Mouse (Mus musculus) urinary bladder, postnatal 25 days (tissue): ENCODE data around the gene Srsf2.

ENCODE experiments used
- DNase-seq: peaks from one replicate; pipeline ENCODE4 v3.0.0; 2022; ENCODE audit warnings: low spot score

Srsf2 gene

DNA sequence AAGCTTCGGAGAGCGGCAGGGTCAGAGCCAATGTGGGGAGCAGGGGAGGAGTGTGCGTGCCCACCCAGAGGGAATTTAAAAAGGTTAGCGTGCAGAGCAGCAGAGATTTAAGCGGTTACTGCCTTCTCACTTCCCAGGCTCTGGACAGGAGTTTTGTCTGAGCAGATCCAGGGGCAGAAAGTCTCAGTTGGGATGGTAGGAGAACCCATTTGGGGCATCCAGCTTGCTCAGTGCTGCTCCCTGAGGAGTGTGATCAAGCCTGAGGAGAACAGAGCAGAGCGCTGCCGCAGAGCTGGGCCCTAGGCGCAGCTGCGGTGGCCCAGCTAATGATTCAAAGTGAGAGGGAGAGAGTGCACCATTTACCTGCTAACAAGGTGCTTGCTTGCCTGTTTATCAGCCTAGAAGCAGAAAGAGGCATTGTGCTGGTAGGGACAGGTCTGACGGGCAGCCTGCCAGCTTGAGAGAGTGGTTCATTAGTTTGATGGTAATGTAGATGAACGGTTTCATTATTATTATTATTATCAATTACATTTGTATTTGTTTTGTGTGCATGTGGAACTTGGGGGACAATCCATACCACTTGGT lies 44.0 kb downstream of the Srsf2 start:
- no peak for DNase-seq

DNA sequence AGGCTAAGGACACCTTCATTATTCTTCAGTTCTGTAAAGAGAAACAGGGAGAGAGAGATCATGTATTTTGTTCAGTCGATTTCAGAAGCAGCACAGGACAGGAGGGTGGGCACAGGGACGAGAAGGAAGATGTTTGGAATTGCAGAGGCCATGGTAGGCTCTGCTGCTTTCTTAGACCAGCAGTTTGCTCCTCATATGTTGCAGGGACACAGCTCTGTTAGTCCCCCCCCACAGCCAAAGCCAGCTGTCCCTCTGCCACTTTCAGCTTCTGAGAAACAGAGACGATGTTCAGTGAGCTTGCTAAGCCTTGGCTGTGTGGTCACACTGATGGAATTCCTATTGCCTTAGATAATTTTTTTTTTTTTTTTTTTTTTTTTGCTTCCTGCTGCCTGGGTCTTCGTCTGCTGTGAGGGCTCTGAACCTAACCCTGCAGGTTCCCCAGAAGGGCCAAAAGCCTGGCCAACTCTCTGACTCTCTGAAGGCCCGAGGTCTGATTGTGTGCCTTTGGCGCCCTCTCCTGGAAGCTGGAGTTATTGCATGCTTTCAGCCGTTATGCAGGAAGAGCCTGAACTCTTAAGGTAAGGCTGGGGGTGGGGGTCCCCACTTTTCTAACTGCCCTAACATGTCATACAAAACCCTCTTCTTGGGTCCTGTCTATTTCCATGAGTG lies 44.8 kb downstream of the Srsf2 start:
- DNase-seq: peak; percentile 82

GRCm38 (mm10) chr11:116807526-116807925 lies 45.4 kb downstream of the Srsf2 start:
- DNase-seq: no peak

DNA sequence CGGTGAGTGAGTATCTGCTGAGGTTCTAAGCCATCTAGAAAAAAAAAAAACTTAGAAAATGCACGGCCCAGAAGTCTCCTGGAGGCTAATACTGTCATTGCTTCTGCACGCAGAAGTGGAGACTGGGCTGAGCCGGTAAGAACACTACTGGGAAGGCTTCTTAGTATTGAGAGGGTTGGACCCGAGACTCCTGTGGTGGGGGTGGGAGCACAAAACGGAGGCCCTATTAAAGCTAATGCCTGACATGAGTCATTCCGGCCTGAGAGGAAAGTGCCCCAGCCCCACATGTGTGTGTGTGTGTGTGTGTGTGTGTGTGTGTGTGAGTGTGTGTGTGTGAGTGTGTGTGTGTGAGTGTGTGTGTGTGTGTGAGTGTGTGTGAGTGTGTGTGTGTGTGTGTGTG lies 45.8 kb downstream of the Srsf2 start:
- no peak for DNase-seq

DNA sequence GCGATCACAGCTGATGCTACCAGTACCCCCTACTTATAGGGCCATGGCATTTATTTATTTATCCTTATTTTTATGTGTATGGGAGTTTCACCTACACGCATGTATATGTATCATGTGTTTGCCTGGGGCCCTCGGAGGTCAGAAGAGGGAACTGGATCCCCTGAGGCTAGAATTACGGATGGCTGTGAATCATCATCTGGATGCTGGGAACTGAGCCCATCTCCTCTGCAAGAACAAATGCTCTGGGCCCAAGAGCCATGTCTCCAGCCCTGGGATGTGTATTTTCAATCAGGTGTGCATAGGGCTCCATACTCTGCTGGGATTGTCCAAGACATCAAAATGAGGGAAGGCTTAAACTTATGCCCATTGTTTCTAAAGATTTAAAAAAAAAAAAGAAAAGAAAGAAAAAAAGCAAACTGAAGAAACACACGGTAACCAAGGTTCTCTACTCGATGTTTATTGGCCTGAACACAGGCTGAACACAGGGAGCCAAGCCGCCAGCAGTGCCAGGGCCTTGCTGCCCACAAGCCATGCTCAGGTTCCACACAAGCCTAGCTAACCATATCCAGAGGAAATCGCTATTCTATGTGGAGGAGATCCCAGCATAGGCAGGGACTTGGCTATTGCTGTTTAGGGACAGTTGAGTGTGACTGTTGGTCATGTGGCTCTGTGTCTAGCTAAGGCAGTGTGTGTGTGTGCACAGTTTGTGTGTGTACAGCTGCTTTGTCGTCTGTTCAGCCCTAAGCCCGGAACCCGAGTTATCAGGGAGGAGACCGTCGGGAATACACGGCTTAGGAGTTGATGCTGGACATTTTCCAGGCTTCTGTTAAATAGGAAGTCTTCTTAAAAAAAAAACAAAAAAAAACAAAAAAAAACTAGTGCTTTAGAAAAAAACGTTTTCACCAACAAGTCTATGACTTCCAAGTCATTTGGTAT lies 46.5 kb downstream of the Srsf2 start:
- no peak for DNase-seq

DNA sequence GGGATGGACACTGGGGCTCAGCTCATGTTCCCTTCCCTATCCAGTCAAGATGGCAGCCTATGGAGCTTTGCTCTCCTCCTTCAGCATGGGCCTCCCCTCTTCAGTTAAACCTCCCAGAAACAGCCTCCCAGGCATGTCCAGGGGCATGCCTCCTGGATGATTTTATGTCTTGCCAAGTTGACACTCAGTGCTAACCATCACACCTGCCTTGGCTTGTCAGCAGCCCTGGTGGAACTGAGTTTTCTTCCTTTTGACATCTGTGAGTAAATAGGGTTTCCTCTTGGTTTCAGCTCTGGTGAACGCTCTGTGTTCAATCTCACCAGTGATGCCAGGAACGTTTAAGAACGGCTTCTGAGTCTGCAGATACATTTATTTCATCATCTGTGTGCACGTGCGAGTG lies 50.2 kb downstream of the Srsf2 start:
- no peak for DNase-seq

- no peak for DNase-seq
Observed at GRCm38 (mm10) chr11:116801106-116801505, 51.8 kb downstream of the Srsf2 start.
